Mouse (Mus musculus) heart, postnatal 10 days (tissue): ENCODE results near the gene Grid2. TPM values are rescaled to one million over a fixed set of nuclear protein-coding genes. Genes with fewer than 3 reads are reported as not detected.

ENCODE experiments used
- DNase-seq, 2 experiments: peaks; one replicate each; pipeline ENCODE4 v3.0.0; 2021
- intact Hi-C: fragments of 180-260 bp; cut with DNase I; formaldehyde crosslinking; loops from one replicate; pipeline ENCODE4 v1.15.1; 2025
- total RNA-seq, 2 experiments: library from RNA; stranded (reverse); gene quantifications; 2 replicates each; pipeline ENCODE4 v1.2.3; 2021

Grid2 gene
- total RNA-seq, 2 experiments from 2014 or later = 0.10 to 0.17 TPM

GRCm38 (mm10) chr6:64588487-64589205, 1333.0 kb downstream of the Grid2 start:
- intact Hi-C loops = no loop called here
- no peak for DNase-seq

DNA sequence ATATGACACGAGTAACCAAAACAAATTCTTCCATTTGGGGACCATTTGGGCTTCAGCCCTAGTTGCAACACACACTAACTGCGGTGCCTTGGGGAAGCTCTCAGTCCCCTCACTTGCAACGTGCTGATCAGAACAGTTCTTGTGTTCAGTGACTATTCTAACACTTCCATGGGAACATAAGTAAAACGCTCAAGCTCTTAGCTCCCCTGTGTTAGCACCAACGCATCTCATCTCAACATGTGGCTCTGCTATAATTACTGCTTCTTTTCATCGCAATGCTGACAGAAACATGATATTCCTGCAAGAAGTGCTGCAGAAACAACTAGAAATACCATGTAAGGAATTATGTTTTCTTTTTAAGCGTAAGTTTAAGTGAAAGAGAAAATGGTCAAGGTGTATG, 1340.6 kb downstream of the Grid2 start:
- intact Hi-C loops = no loop called here
- no peak for DNase-seq

- DNase-seq = no peak
- intact Hi-C loops = no loop called here
Observed at GRCm38 (mm10) chr6:64596835-64597234, 1341.2 kb downstream of the Grid2 start.

GRCm38 (mm10) chr6:64598144-64598561, 1342.5 kb downstream of the Grid2 start:
- no peak for DNase-seq
- intact Hi-C loops = no loop called here

- DNase-seq = no peak
- intact Hi-C loops = no loop called here
Observed at GRCm38 (mm10) chr6:64605753-64606152, 1350.1 kb downstream of the Grid2 start.

DNA sequence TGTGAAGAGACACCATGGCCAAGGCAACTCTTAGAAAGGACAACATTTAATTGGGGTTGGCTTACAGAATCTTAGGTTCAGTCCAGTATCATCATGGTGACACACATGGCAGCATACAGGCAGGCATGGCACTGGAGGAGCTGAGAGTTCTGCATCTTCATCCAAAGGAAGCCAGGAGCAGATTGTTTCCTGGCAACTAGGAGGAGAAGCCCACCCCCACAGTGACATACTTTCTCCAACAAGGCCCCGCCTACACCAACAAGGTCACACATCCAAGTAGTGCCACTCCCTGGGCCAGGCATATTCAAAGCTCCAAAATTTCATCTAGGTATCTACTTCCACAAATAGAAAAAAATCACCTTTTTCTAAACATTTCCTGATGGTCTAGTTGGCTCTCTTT, 1351.4 kb downstream of the Grid2 start:
- intact Hi-C loops = no loop called here
- no peak for DNase-seq

GRCm38 (mm10) chr6:64607942-64608341, 1352.3 kb downstream of the Grid2 start:
- DNase-seq = peak in 1 of 2 experiments; percentile 7

GRCm38 (mm10) chr6:64616843-64617242, 1361.2 kb downstream of the Grid2 start:
- DNase-seq = peak in 1 of 2 experiments; percentile 7

More at GRCm38 (mm10) chr6:64607942-64608341, 1352.3 kb downstream of the Grid2 start:
- intact Hi-C loops = no loop called here

GRCm38 (mm10) chr6:64617417-64618135, 1361.9 kb downstream of the Grid2 start:
- peak in 1 of 2 experiments; percentile 5 for DNase-seq
- intact Hi-C loops = no loop called here

More at GRCm38 (mm10) chr6:64616843-64617242, 1361.2 kb downstream of the Grid2 start:
- intact Hi-C loops = no loop called here

DNA sequence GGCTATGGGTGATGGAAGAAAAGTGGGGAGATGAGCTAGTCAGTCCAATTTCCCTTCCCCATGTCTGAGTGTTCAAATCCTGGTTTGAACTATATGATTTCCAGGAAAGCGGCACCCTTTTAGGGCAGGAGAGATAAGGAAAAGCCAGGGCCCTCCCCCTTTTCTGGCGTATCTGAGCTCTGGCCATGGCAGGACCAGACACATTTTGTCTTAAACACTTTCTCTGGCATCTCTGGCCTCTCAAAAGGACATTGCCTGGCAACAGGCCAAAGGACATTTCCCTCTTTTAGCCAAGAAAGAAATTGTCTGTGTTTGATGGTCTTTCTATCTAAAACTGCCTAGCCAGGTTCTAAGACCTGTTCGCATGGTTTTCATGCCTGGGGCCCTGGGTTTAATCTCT, 1367.7 kb downstream of the Grid2 start:
- peak in 1 of 2 experiments; percentile 3 for DNase-seq
- intact Hi-C loops = no loop called here

DNA sequence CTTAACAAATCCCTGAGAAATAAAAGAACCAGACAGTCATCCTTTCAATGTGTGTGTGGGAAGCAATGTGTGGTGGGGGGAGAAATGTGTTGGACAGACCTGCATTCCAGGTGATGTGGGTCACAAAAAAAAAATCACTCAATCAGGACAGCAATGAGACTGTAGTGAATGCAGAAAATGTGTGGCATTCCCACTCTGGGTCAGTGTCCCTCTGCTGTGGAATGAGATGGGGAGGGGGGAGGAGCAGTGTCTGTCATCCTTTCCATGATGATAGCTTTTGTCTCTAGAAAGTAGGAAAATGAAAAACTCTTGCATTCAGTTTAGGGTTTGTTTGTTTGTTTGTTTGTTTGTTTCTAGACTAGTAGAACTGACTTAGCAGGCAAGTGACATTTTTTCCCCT, 1392.0 kb downstream of the Grid2 start:
- intact Hi-C loops = no loop called here
- no peak for DNase-seq

- DNase-seq = no peak
- intact Hi-C loops = no loop called here
Observed at GRCm38 (mm10) chr6:64648196-64648595, 1392.5 kb downstream of the Grid2 start.

DNA sequence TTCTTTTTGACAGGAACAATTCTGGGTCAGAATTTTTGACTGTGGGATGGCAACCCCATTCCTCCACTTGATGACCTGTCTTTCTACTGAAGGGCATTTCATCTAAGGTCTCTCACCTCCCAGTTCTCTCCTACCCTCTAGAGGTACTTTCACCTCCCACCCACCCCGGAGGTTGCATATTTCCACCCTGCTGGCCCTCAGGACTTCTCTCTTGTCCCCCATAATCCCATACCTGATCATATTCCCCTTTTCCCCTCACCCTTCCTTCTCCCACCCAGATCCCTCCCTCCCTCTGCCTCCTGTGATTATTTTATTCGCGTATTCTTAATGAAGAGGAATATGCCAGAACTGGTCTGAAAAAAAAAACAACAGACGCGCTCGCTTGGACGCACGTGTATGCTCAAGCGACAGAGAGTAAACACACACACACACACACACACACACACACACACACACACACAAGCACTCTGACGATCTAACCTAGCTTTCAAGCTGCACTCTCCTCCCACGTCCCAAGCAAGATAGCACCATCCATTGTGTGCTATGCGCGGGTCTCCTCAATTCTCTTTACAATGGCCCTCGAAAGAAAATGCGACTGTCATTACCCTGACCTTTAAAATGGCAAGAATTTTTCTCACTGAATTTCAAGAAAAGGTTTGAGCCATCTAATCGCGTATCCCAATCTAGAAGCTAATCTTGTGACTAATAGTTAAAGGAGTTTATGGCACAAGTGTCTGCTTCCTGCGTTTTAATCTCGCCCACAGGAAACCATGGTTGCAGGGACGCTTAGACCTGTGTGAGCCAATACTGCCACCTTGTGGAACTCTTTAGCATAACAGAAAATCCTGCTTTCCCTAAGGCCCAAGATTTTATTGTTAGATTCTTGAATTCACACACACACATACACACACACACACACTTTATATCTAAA, 1393.9 kb downstream of the Grid2 start:
- DNase-seq = peak; percentile 64 to 78
- intact Hi-C loops = loop anchor here (5.0 kb wide), 1 partner anchor 337 kb away; no protein-coding TSS in a partner anchor

GRCm38 (mm10) chr6:64650765-64651164, 1395.1 kb downstream of the Grid2 start:
- intact Hi-C loops = loop anchor here (5.0 kb wide), 1 partner anchor 338 kb away; no protein-coding TSS in a partner anchor

GRCm38 (mm10) chr6:64671010-64671409, 1415.3 kb downstream of the Grid2 start:
- intact Hi-C loops = no loop called here
- no peak for DNase-seq

More at GRCm38 (mm10) chr6:64650765-64651164, 1395.1 kb downstream of the Grid2 start:
- no peak for DNase-seq

DNA sequence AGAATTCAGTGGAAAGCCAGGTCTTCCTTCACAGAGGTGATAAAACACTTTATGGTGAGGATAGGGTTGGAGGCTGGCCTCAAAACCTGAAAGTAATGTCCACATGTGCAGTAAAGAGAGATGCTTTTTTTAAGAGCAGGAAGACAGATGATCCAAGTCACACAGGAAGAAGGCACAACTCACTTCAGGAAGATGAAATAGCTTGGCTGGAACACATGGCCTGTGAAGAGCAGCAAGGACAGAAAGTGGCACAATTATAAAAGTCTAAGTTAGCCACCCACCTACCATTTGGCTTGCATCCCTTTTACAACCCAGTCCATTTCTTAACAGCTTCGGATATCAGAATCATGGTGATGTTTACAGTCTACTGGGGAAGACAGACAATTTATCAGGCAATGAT, 1423.1 kb downstream of the Grid2 start:
- DNase-seq = no peak
- intact Hi-C loops = no loop called here

- intact Hi-C loops = loop anchor here (10.0 kb wide), 1 partner anchor 771 kb away; no protein-coding TSS in a partner anchor
- peak; percentile 1 to 35 for DNase-seq
Observed at GRCm38 (mm10) chr6:64683974-64684373, 1428.3 kb downstream of the Grid2 start.

GRCm38 (mm10) chr6:64684973-64685372, 1429.3 kb downstream of the Grid2 start:
- DNase-seq = peak in 1 of 2 experiments; percentile 18
- intact Hi-C loops = loop anchor here (5.0 to 10.0 kb wide), 3 partner anchors 312 to 770 kb away; no protein-coding TSS in a partner anchor

- no peak for DNase-seq
- intact Hi-C loops = loop anchor here (5.0 to 10.0 kb wide), 3 partner anchors 309 to 766 kb away; no protein-coding TSS in a partner anchor
Observed at GRCm38 (mm10) chr6:64688181-64688944, 1432.7 kb downstream of the Grid2 start.

GRCm38 (mm10) chr6:64694688-64695087, 1439.0 kb downstream of the Grid2 start:
- intact Hi-C loops = no loop called here
- no peak for DNase-seq
